Mouse (Mus musculus): ENCODE measurements around the gene Crip3. TPM values are rescaled to one million over a fixed set of nuclear protein-coding genes. Genes with fewer than 3 reads are reported as not detected.
A peak's percentile ranks its signal among the peaks of the same experiment; 100 is the strongest.

Crip3 gene
- polyA plus RNA-seq, 1 experiment from 2014 or later = 3.0 TPM

DNA sequence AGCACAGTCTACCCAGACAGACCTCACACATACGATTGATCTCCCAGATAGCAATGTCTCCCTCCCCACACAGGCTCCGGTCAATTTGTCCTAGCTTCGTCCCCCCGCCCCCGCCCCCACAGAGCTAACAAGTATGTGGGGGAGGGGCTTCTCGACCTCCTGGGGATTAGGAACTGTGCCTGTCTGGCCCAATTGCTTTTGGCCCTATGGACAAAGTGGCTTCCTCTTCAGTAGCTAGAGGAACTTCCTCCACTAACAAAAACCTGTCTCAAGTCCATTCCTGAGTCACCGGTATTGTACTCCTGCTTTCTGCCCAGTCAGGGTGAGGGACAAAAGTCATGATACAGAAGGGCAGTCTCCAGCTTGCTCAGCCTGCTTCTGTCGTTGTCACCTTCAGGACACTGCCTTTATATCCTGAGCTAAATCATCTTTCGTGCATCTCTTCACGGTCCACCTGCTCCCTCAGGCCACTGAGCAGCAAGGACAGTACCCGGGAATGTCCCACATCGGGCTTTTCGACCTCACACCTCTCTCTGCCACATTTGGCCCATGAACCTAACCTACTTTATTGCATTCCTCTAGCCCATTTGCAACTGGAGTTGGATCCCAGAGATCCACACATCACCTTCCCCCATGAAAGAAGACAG, 24.7 kb downstream of the Crip3 start:
- no peak overlapping the region for H3K27ac ChIP-seq (ENCODE audit: low read length)
- WGBS = 6% methylated on average over 13 of the region's 13 CpGs
- no peak for ATAC-seq
- H3K4me3 ChIP-seq (ENCODE audit: low read depth, low read length) = no peak overlapping the region
- H3K4me2 ChIP-seq (ENCODE audit: low read length) = peak overlapping the region; percentile 68
- H3K36me3 ChIP-seq (ENCODE audit: control insufficient read depth, insufficient read depth, low read length) = peaks cover 2% of the 10 kb centered on the region; the same call in 1 of the 2 replicates
- H3K4me1 ChIP-seq (ENCODE audit: control insufficient read depth, insufficient read depth, low read length) = peaks cover 24% of the 10 kb centered on the region
- H3K27me3 ChIP-seq (ENCODE audit: control insufficient read depth, insufficient read depth, low read depth, low read length) = peaks cover 2% of the 10 kb centered on the region; the same call in 1 of the 2 replicates
- H3K9ac ChIP-seq (ENCODE audit: low read depth, low read length) = no peak overlapping the region
- H3K9me3 ChIP-seq (replicated peaks; ENCODE audit: control insufficient read depth, low read length, poor library complexity, severe bottlenecking) = no peaks in the 10 kb centered on the region

DNA sequence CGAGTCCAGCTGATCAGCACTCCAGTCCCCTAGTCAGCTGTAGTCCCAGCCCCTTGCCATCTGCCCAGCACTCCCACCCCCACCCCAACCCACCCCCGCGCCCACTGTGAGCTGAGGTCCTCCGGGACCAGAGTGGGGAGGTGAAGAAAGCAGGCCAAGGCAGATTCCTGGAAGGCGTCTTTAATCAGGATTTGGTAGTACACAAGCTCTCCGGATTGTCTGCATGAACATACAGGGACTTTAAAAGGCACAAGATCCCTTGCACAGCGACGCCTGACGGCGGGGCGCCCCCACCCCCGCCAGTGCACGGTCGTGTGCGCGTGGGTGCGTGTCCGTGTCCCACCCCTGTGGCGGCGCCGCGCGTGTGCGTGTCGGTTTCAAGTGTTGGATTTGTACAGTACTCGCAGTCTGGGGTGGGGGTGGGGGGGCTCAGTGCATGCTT, 25.3 kb downstream of the Crip3 start:
- Histone ChIP-seq H3K9me3 (replicated peaks; ENCODE audit: control insufficient read depth, low read length, poor library complexity, severe bottlenecking) (no peaks in the 10 kb centered on the region), H3K9ac (ENCODE audit: low read depth, low read length) (peak overlapping the region; percentile 42; the same call in 1 of the 2 replicates), H3K4me3 (ENCODE audit: low read depth, low read length) (peak overlapping the region; percentile 26), H3K27me3 (ENCODE audit: control insufficient read depth, insufficient read depth, low read depth, low read length) (peaks cover 2% of the 10 kb centered on the region; the same call in 1 of the 2 replicates), H3K27ac (ENCODE audit: low read length) (no peak overlapping the region), H3K36me3 (ENCODE audit: control insufficient read depth, insufficient read depth, low read length) (peaks cover 5% of the 10 kb centered on the region), H3K4me2 (ENCODE audit: low read length) (peak overlapping the region; percentile 68), H3K4me1 (ENCODE audit: control insufficient read depth, insufficient read depth, low read length) (peaks cover 24% of the 10 kb centered on the region)
- peak; percentile 21 for ATAC-seq
- 2% methylated on average over 26 of the region's 26 CpGs for WGBS

DNA sequence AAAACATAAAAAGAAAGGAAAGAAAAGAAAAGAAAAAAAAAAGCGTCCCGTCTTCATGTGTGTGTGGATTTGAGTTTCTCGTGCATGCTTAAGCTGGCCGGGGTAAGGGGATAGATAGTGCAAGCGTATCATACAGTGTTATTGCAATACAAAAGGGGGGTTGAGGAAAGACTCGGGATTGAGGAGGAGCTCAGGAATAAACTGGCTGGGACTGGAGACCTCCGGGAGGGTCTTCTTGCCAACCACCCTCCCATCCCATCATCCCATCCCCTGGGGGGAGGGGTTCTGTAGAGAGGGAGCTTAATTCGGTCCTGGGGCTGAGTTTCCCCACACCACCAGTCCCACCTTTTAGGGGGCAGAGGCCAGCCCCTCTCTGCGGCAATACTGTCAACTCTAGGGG, 25.8 kb downstream of the Crip3 start:
- Histone ChIP-seq H3K27ac (ENCODE audit: low read length) (no peak overlapping the region), H3K27me3 (ENCODE audit: control insufficient read depth, insufficient read depth, low read depth, low read length) (peaks cover 2% of the 10 kb centered on the region; the same call in 1 of the 2 replicates), H3K4me2 (ENCODE audit: low read length) (peak overlapping the region; percentile 68), H3K4me1 (ENCODE audit: control insufficient read depth, insufficient read depth, low read length) (peaks cover 24% of the 10 kb centered on the region), H3K9me3 (replicated peaks; ENCODE audit: control insufficient read depth, low read length, poor library complexity, severe bottlenecking) (no peaks in the 10 kb centered on the region), H3K9ac (ENCODE audit: low read depth, low read length) (peak overlapping the region; percentile 48), H3K36me3 (ENCODE audit: control insufficient read depth, insufficient read depth, low read length) (peaks cover 10% of the 10 kb centered on the region), H3K4me3 (ENCODE audit: low read depth, low read length) (no peak overlapping the region; the same call in 1 of the 2 replicates)
- under 1% methylated on average over 9 of the region's 9 CpGs for WGBS
- ATAC-seq = 0 out of 2 replicates have a peak, but pooled peaks have one; percentile 26

DNA sequence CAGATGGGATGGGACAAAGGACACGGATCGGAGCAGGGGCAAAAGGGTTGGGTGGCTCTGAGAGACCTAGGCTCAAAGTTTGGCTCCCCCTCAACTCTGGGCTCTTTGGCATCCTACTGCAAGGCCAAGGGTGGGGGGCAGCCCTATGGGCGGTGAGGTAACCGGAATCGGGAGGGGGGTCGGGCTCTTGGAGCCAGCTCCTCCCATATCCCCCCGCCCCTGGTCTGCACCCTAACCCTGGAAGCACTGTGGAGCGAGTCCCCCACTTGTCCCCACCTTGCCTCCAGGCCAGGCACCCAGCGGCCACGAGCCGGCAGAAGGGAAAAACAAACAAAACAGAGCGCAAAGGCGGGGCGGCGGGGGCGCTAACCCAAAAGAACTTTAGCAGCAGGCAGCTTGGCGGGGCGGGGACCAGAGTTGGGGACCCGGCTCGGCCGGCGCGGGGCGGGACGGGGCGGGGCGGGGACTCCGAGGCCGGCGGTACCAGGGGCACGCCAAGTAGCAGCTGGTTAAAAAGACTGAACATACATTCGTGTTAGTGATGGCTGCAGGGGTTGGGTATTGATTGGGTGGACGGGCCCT, 26.5 kb downstream of the Crip3 start:
- Histone ChIP-seq H3K9ac (ENCODE audit: low read depth, low read length) (peak overlapping the region; percentile 48), H3K27ac (ENCODE audit: low read length) (no peak overlapping the region), H3K36me3 (ENCODE audit: control insufficient read depth, insufficient read depth, low read length) (peaks cover 10% of the 10 kb centered on the region), H3K9me3 (replicated peaks; ENCODE audit: control insufficient read depth, low read length, poor library complexity, severe bottlenecking) (no peaks in the 10 kb centered on the region), H3K27me3 (ENCODE audit: control insufficient read depth, insufficient read depth, low read depth, low read length) (peaks cover 2% of the 10 kb centered on the region; the same call in 1 of the 2 replicates), H3K4me1 (ENCODE audit: control insufficient read depth, insufficient read depth, low read length) (peaks cover 24% of the 10 kb centered on the region), H3K4me2 (ENCODE audit: low read length) (peak overlapping the region; percentile 68), H3K4me3 (ENCODE audit: low read depth, low read length) (peak overlapping the region; percentile 26)
- ATAC-seq = peak; percentile 44; the same call in 1 of the 2 replicates
- WGBS = 3% methylated on average over 20 of the region's 33 CpGs

DNA sequence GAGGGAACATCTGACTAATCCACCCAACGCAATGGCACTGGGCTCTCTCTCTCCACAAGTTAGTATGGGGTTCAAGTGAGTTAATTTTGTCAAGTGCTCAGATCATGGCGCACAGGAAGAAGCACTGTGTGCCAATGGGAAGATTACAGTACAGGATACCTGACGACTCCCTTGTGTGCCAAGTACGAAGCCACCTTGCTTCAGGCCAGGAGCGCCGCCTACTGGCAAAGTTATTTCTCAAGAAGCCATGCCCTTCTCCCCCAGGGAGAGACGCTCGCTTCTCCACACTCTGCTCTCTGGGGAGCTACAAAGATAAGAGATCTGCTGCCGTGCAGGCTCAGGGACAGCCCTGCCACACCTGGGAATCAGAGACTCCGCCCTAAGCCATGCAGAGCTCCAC, 29.1 kb downstream of the Crip3 start:
- Histone ChIP-seq H3K27me3 (ENCODE audit: control insufficient read depth, insufficient read depth, low read depth, low read length) (peaks cover 2% of the 10 kb centered on the region; the same call in 1 of the 2 replicates), H3K9ac (ENCODE audit: low read depth, low read length) (no peak overlapping the region), H3K4me3 (ENCODE audit: low read depth, low read length) (no peak overlapping the region), H3K27ac (ENCODE audit: low read length) (no peak overlapping the region), H3K4me1 (ENCODE audit: control insufficient read depth, insufficient read depth, low read length) (peaks cover 30% of the 10 kb centered on the region), H3K36me3 (ENCODE audit: control insufficient read depth, insufficient read depth, low read length) (peaks cover 8% of the 10 kb centered on the region; the same call in 1 of the 2 replicates), H3K4me2 (ENCODE audit: low read length) (no peak overlapping the region), H3K9me3 (replicated peaks; ENCODE audit: control insufficient read depth, low read length, poor library complexity, severe bottlenecking) (no peaks in the 10 kb centered on the region)
- WGBS = 16% methylated on average over 10 of the region's 10 CpGs
- ATAC-seq = no peak

DNA sequence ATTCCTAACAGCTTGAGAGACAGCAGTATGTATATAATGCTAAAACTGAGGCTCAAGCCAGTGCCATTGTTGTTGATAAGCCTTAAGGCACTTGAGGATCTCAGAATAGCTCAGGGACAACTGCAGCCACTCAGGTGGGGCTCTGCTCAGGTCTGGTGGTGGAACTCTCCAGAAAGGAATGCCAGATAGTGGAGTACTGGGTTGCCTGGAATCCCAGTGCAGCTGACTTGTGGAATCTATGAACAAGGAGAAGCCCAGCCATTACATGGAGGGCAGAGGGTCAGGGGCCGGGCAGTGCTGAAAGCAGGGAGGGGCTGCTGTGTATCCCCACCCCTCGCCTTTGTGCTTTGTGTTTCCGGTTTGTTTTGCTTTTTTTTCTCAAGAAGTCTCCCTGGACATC, 29.7 kb downstream of the Crip3 start:
- Histone ChIP-seq H3K4me2 (ENCODE audit: low read length) (no peak overlapping the region), H3K4me3 (ENCODE audit: low read depth, low read length) (no peak overlapping the region), H3K27ac (ENCODE audit: low read length) (no peak overlapping the region), H3K27me3 (ENCODE audit: control insufficient read depth, insufficient read depth, low read depth, low read length) (peaks cover 2% of the 10 kb centered on the region; the same call in 1 of the 2 replicates), H3K36me3 (ENCODE audit: control insufficient read depth, insufficient read depth, low read length) (peaks cover 8% of the 10 kb centered on the region), H3K9ac (ENCODE audit: low read depth, low read length) (no peak overlapping the region), H3K4me1 (ENCODE audit: control insufficient read depth, insufficient read depth, low read length) (peaks cover 27% of the 10 kb centered on the region), H3K9me3 (replicated peaks; ENCODE audit: control insufficient read depth, low read length, poor library complexity, severe bottlenecking) (no peaks in the 10 kb centered on the region)
- WGBS = 51% methylated on average over 3 of the region's 3 CpGs
- ATAC-seq = no peak

DNA sequence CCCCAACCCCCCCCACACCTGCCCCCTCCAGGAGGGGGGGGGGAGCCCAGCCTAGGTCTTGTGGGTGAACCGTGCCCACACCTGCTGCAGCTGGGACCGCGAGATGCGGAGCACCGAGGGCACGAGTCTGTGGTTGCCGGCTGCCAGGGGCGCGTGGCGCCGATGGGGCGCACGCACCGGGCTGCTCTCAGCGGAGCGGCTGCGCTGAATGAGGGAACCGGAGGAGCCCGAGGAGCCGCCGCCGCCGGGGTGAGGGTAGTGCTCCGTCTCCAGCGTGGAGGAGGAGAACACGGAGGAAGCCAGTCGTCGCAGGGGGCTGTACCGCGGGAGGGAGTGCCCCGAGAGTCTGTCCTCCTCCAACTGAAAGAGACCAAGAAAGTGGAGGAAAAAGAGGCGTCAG, 31.9 kb downstream of the Crip3 start:
- peaks cover 11% of the 10 kb centered on the region for H3K36me3 ChIP-seq (ENCODE audit: control insufficient read depth, insufficient read depth, low read length)
- peaks cover 2% of the 10 kb centered on the region; the same call in 1 of the 2 replicates for H3K27me3 ChIP-seq (ENCODE audit: control insufficient read depth, insufficient read depth, low read depth, low read length)
- H3K9me3 ChIP-seq (replicated peaks; ENCODE audit: control insufficient read depth, low read length, poor library complexity, severe bottlenecking) = no peaks in the 10 kb centered on the region
- peak overlapping the region; percentile 16; the same call in 1 of the 2 replicates for H3K4me2 ChIP-seq (ENCODE audit: low read length)
- no peak for ATAC-seq
- H3K4me3 ChIP-seq (ENCODE audit: low read depth, low read length) = no peak overlapping the region
- 8% methylated on average over 32 of the region's 32 CpGs for WGBS
- H3K4me1 ChIP-seq (ENCODE audit: control insufficient read depth, insufficient read depth, low read length) = peaks cover 5% of the 10 kb centered on the region; the same call in 1 of the 2 replicates
- H3K9ac ChIP-seq (ENCODE audit: low read depth, low read length) = peak overlapping the region; percentile 44; the same call in 1 of the 2 replicates
- H3K27ac ChIP-seq (ENCODE audit: low read length) = no peak overlapping the region

DNA sequence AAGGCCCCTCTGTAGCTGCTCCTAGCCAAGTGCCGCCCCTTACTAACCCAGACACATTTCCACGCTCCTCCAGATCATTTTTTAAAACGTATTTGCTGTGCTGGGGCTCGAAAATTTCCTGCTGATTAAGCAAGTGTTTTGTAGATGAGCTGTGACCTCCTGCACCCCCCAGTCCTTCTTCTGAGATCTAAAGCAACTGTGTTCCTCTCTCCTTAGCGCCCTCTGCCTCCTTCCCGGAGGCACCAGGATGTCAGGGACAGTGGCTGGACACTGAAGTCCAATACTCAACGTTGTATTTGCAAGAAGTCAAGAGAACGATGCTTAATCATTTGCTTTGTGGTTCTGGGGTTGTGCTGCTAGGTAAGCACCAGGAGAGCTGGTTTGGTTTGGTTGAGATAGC, 32.6 kb downstream of the Crip3 start:
- Histone ChIP-seq H3K4me3 (ENCODE audit: low read depth, low read length) (no peak overlapping the region), H3K4me2 (ENCODE audit: low read length) (no peak overlapping the region), H3K9me3 (replicated peaks; ENCODE audit: control insufficient read depth, low read length, poor library complexity, severe bottlenecking) (no peaks in the 10 kb centered on the region), H3K27me3 (ENCODE audit: control insufficient read depth, insufficient read depth, low read depth, low read length) (no peaks in the 10 kb centered on the region), H3K4me1 (ENCODE audit: control insufficient read depth, insufficient read depth, low read length) (peaks cover 5% of the 10 kb centered on the region; the same call in 1 of the 2 replicates), H3K9ac (ENCODE audit: low read depth, low read length) (no peak overlapping the region), H3K27ac (ENCODE audit: low read length) (no peak overlapping the region), H3K36me3 (ENCODE audit: control insufficient read depth, insufficient read depth, low read length) (peaks cover 17% of the 10 kb centered on the region)
- ATAC-seq = no peak
- 21% methylated on average over 8 of the region's 8 CpGs for WGBS

DNA sequence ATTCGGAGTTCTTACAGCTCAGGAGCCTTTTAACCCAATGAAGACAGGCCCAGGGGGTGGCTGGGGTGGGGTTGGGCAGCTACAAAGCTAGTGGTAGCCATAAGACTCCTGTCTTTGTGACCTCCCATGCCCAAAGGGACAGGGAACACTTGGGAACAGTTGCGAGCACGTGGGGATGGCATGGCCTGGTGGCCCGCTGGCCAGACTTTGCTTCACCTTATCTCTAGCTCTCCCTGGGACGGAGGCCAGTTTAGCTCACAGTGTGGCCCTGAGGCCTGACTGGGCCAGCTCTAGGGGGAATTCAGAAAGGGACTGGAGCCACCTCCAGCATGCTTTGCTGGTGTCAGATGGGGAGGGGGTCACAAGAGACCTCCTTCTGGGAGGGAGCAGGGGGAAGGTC, 33.5 kb downstream of the Crip3 start:
- peaks cover 21% of the 10 kb centered on the region for H3K36me3 ChIP-seq (ENCODE audit: control insufficient read depth, insufficient read depth, low read length)
- 88% methylated on average over 5 of the region's 5 CpGs for WGBS

More for the DNA sequence above, 33.5 kb downstream of the Crip3 start:
- Histone ChIP-seq H3K4me3 (ENCODE audit: low read depth, low read length) (no peak overlapping the region), H3K9ac (ENCODE audit: low read depth, low read length) (no peak overlapping the region), H3K4me2 (ENCODE audit: low read length) (no peak overlapping the region), H3K9me3 (replicated peaks; ENCODE audit: control insufficient read depth, low read length, poor library complexity, severe bottlenecking) (no peaks in the 10 kb centered on the region), H3K27me3 (ENCODE audit: control insufficient read depth, insufficient read depth, low read depth, low read length) (no peaks in the 10 kb centered on the region), H3K4me1 (ENCODE audit: control insufficient read depth, insufficient read depth, low read length) (peaks cover 5% of the 10 kb centered on the region; the same call in 1 of the 2 replicates), H3K27ac (ENCODE audit: low read length) (no peak overlapping the region)
- no peak for ATAC-seq

Data from midbrain, embryonic 16.5 days (tissue).